Mouse (Mus musculus) cerebellum, postnatal 4 days (tissue): ENCODE measurements around the gene Cnga2.

Experiments used
- DNase-seq, 2 experiments: peaks; one replicate each; pipeline ENCODE4 v3.0.0; 2022; ENCODE audit warnings: low spot score in 2 of 2, mixed read lengths in 1 of 2

Gene Cnga2

DNA sequence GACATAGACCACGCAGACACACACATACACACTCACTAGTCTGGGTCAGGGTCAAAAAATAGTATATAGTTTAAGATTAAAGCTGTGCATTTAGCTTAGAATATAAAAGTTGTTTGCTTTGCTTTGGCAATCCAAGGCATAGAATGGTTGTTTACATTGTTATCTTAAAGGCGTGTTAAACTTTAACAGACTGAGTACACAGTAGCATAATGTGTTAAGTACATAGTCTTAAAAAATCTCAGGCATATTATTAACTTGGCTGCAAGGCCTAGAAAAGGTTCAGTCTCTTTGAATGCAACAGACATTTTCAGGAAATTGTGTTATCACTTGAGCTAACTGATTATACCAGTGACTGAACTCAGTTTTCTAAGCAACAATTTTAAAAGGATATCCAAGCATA is 56.3 kb downstream of the Cnga2 start:
- DNase-seq = no peak
